Mouse (Mus musculus): ENCODE measurements around the gene B3glct. TPM values are rescaled to one million over a fixed set of nuclear protein-coding genes. Genes with fewer than 3 reads are reported as not detected.

B3glct gene
- 9.1 and 14.2 TPM in 2 replicates for total RNA-seq (2012; rRNA removed)
- polyA plus RNA-seq (2012; ENCODE audit: insufficient read depth in 1 of 2, insufficient read length in 2 of 2, low read depth in 1 of 2, low replicate concordance in 2 of 2, missing spikeins in 1 of 2): 10 to 100 TPM in 1 of 2 experiments, not detected in 1; 12.1 TPM

DNA sequence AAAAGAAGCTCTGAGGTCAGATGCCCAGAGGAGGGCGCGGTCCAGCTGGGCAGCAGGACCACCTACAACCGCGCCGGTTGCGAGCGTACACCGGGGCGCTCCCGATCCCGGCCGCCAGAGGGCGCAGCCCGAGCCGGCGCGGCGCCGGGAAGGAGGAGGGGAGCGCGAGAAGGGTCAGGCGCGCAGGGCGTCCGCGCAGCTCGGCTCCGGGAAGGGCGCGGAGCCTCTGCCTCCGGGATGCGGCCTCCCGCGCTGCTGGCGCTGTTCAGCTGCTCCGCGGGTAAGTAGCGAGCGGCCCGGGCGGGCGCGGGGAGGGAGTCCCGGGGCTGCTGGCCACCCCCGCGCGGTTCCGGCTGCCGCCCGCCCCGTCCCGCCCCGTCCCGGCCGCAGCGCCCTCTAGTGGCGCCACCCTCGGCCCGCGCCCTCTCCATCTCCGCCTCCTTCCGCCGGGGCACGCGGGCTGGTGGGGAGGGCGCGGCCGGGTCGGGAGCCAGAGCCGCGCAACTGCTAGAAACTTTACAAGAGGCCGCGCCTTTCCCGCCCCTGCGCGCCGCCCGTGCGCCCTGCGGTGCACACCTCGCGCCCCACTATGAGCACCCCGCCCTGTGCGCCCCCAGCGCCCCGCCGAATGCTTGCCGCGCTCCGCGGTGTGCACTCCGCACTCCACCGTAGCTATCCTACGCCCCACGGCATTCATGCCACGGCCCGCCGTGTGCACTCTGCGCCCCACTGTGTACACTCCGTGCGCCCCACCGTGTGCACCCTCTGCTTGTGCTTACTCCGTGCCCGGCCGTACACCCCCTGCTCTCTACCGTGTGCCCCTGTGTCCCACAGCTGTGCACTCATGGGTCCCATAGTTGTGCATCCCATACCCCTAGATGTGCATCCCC lies at the start of gene B3glct:
TSS of gene B3glct (plus strand) at position 131 of the 890 bp plus-strand sequence.
- peak; percentile 92 for DNase-seq (ENCODE audit: low read depth, low spot score)
- Histone ChIP-seq H3K9ac (ENCODE audit: control insufficient read depth, low read depth, low read length, poor library complexity, severe bottlenecking) (peak within 1 kb of the TSS; percentile 93), H3K36me3 (ENCODE audit: control insufficient read depth in 1 of 2, insufficient read depth in 2 of 2, low read length in 2 of 2) (peaks cover 0 to 8% of the 10 kb centered on the region in 2 experiments; a peak in 2 of 4 replicates), H3K4me3 (ENCODE audit: control insufficient read depth in 1 of 2, insufficient read depth in 1 of 2, low read depth in 2 of 2, low read length in 2 of 2) (peak within 1 kb of the TSS; percentile 67 to 69), H3K27ac (ENCODE audit: control insufficient read depth, low read depth, low read length) (peak within 1 kb of the TSS; percentile 83), H3K4me1 (ENCODE audit: control insufficient read depth in 1 of 2, insufficient read depth in 2 of 2, low read length in 2 of 2) (peaks cover 3 to 11% of the 10 kb centered on the region in 2 experiments), H3K27me3 (ENCODE audit: control insufficient read depth in 1 of 2, insufficient read depth in 2 of 2, low read length in 2 of 2) (no peaks in the 10 kb centered on the region; a peak in 1 of 4 replicates), H3K79me2 (ENCODE audit: control insufficient read depth, insufficient read depth, low read length, poor library complexity) (peaks cover 2% of the 10 kb centered on the region), H3K9me3 (replicated peaks; ENCODE audit: insufficient read depth, low read length) (no peaks in the 10 kb centered on the region)
- no peak; the same call in 1 of the 2 replicates for TF ChIP-seq MAZ (IDR thresholded peaks at IDR 0.05; ENCODE audit: low read depth, low read length)
- peak; percentile 69 for TF ChIP-seq NRF1 (IDR thresholded peaks at IDR 0.05; ENCODE audit: insufficient read depth, low read depth, low read length, poor library complexity, severe bottlenecking)
- peak; percentile 86; the same call in 1 of the 2 replicates for TF ChIP-seq POLR2AphosphoS5 (IDR thresholded peaks at IDR 0.05; ENCODE audit: borderline replicate concordance, low read depth, low read length)
- no peak for TF ChIP-seq KAT2A (conservative IDR thresholded peaks at IDR 0.05; ENCODE audit: low read depth, low read length)
- no peak for TF ChIP-seq E2F4 (IDR thresholded peaks at IDR 0.05; ENCODE audit: borderline replicate concordance, low read depth, low read length)
- TF ChIP-seq MYB (IDR thresholded peaks at IDR 0.05; ENCODE audit: low read depth, low read length): no peak
- no peak for TF ChIP-seq USF2 (IDR thresholded peaks at IDR 0.05; ENCODE audit: borderline replicate concordance in 1 of 2, insufficient read depth in 1 of 2, low read depth in 1 of 2, low read length in 2 of 2)
- no peak for TF ChIP-seq JUND (IDR thresholded peaks at IDR 0.05; ENCODE audit: low read depth, low read length)
- no peak for TF ChIP-seq TBP (IDR thresholded peaks at IDR 0.05; ENCODE audit: low read depth, low read length)
- TF ChIP-seq RAD21 (IDR thresholded peaks at IDR 0.05; ENCODE audit: low read depth, low read length): peak; percentile 27
- no peak for TF ChIP-seq MAX (IDR thresholded peaks at IDR 0.05; ENCODE audit: low read length)
- TF ChIP-seq EP300 (IDR thresholded peaks at IDR 0.05; ENCODE audit: low read depth in 1 of 2, low read length in 2 of 2): no peak
- TF ChIP-seq ZKSCAN1 (IDR thresholded peaks at IDR 0.05; ENCODE audit: low read depth, low read length): peak; percentile 72; the same call in 1 of the 2 replicates
- no peak for TF ChIP-seq TAL1 (IDR thresholded peaks at IDR 0.05; ENCODE audit: low read length)
- no peak for TF ChIP-seq MEF2A (IDR thresholded peaks at IDR 0.05; ENCODE audit: extremely low read depth, insufficient replicate concordance, low read depth, low read length, poor library complexity, severe bottlenecking)
- TF ChIP-seq ZNF384 (IDR thresholded peaks at IDR 0.05; ENCODE audit: low read depth, low read length): 0 out of 2 replicates have a peak, but pooled peaks have one; percentile 6
- TF ChIP-seq BHLHE40 (IDR thresholded peaks at IDR 0.05; ENCODE audit: borderline replicate concordance, low read depth, low read length): no peak
- TF ChIP-seq POLR2AphosphoS2 (IDR thresholded peaks at IDR 0.05; ENCODE audit: low read length): no peak
- 0 out of 2 replicates have a peak, but pooled peaks have one; percentile 4 for TF ChIP-seq ZC3H11A (IDR thresholded peaks at IDR 0.05; ENCODE audit: low read depth, low read length)
- no peak for TF ChIP-seq ETS1 (IDR thresholded peaks at IDR 0.05; ENCODE audit: low read depth, low read length)
- TF ChIP-seq SIN3A (IDR thresholded peaks at IDR 0.05; ENCODE audit: low read length): peak; percentile 49
- TF ChIP-seq CHD2 (IDR thresholded peaks at IDR 0.05; ENCODE audit: low read length): no peak
- TF ChIP-seq POLR2A (IDR thresholded peaks at IDR 0.05; ENCODE audit: control insufficient read depth in 1 of 2, insufficient read depth in 1 of 2, low read depth in 1 of 2, low read length in 2 of 2, poor library complexity in 1 of 2): peak; percentile 75 to 86
- TF ChIP-seq NELFE (IDR thresholded peaks at IDR 0.05; ENCODE audit: low read depth, low read length): peak; percentile 81
- TF ChIP-seq MAFK (IDR thresholded peaks at IDR 0.05; ENCODE audit: borderline replicate concordance, low read depth, low read length): no peak
- peak; percentile 10; the same call in 1 of the 2 replicates for TF ChIP-seq MXI1 (IDR thresholded peaks at IDR 0.05; ENCODE audit: low read depth, low read length)
- TF ChIP-seq GATA1 (IDR thresholded peaks at IDR 0.05; ENCODE audit: low read depth, low read length): no peak
- no peak for TF ChIP-seq USF1 (IDR thresholded peaks at IDR 0.05; ENCODE audit: low read depth, low read length)
- TF ChIP-seq CTCF (IDR thresholded peaks at IDR 0.05 in 2 of 3, conservative IDR thresholded peaks at IDR 0.05 in 1 of 3; ENCODE audit: control insufficient read depth in 1 of 3, insufficient read depth in 1 of 3, low read depth in 2 of 3, low read length in 3 of 3, poor library complexity in 1 of 3, severe bottlenecking in 1 of 3): peak; percentile 63 to 99 (median 76)
- no peak; the same call in 1 of the 2 replicates for TF ChIP-seq RCOR1 (IDR thresholded peaks at IDR 0.05; ENCODE audit: low read depth, low read length)
- peak; percentile 9; the same call in 1 of the 2 replicates for TF ChIP-seq TCF12 (IDR thresholded peaks at IDR 0.05; ENCODE audit: low read depth, low read length)
- no peak for TF ChIP-seq ELF1 (IDR thresholded peaks at IDR 0.05; ENCODE audit: low read depth, low read length)
- no peak for TF ChIP-seq ZMIZ1 (IDR thresholded peaks at IDR 0.05; ENCODE audit: low read depth, low read length)
- no peak for TF ChIP-seq CHD1 (IDR thresholded peaks at IDR 0.05; ENCODE audit: low read depth, low read length)

Data from MEL (cell line).